ENCODE assay signal across 10 mouse cellular contexts in genomic region chr9:122309013-122309980, GRCm38 (mm10). TPM values are rescaled to one million over a fixed set of nuclear protein-coding genes. Genes with fewer than 3 reads are reported as not detected.
A peak's percentile ranks its signal among the peaks of the same experiment; 100 is the strongest.
DNase-seq lines count a peak whose midpoint lies in the region; ATAC-seq and TF ChIP-seq lines count a peak whose summit lies in the region.
"Had no signal": no experiment of that assay in that cellular context is flagged by ENCODE, and none has a peak within 500 bp of the region (broad histone marks: within the 10 kb centered on the region; RNA-seq: fewer than 3 reads in every experiment).

No protein-coding gene starts in this region.

- TF ChIP-seq CTCF in stomach, postnatal 0 days (IDR thresholded peaks at IDR 0.05; ENCODE audit: low read depth): no peak

- H3K27me3 ChIP-seq in kidney, embryonic 16.5 days (ENCODE audit: insufficient read depth, low read length): no peaks in the 10 kb centered on the region
- no peaks in the 10 kb centered on the region for H3K27me3 ChIP-seq in liver, embryonic 16.5 days (ENCODE audit: control insufficient read depth, insufficient read depth, low read depth, low read length)
- H3K27me3 ChIP-seq in stomach, postnatal 0 days (ENCODE audit: control insufficient read depth, insufficient read depth, low read length): no peaks in the 10 kb centered on the region
- no peaks in the 10 kb centered on the region; the same call in 1 of the 2 replicates for H3K27me3 ChIP-seq in midbrain, embryonic 13.5 days

- no peaks in the 10 kb centered on the region for H3K9me3 ChIP-seq in kidney, embryonic 16.5 days (ENCODE audit: low read length)
- no peaks in the 10 kb centered on the region for H3K9me3 ChIP-seq in liver, embryonic 16.5 days (replicated peaks; ENCODE audit: control insufficient read depth, low read length)
- H3K9me3 ChIP-seq in stomach, postnatal 0 days (ENCODE audit: control insufficient read depth, low read length): no peaks in the 10 kb centered on the region
- H3K9me3 ChIP-seq in midbrain, embryonic 13.5 days: no peaks in the 10 kb centered on the region

- TF ChIP-seq EP300 in stomach, postnatal 0 days (optimal IDR thresholded peaks at IDR 0.05): no peak

- H3K4me2 ChIP-seq in kidney, embryonic 16.5 days (replicated peaks; ENCODE audit: low read depth, low read length): no peak overlapping the region
- no peak overlapping the region for H3K4me2 ChIP-seq in liver, embryonic 16.5 days (ENCODE audit: low read depth, low read length)
- H3K4me2 ChIP-seq in stomach, postnatal 0 days (replicated peaks; ENCODE audit: low read depth): peak overlapping the region; percentile 15; the same call in 1 of the 2 replicates
- no peak overlapping the region for H3K4me2 ChIP-seq in midbrain, embryonic 13.5 days (replicated peaks)

- no peaks in the 10 kb centered on the region for H3K36me3 ChIP-seq in kidney, embryonic 16.5 days (ENCODE audit: insufficient read depth, low read length)
- H3K36me3 ChIP-seq in liver, embryonic 16.5 days (ENCODE audit: control insufficient read depth, insufficient read depth): no peaks in the 10 kb centered on the region
- H3K36me3 ChIP-seq in stomach, postnatal 0 days (ENCODE audit: control insufficient read depth, insufficient read depth, low read length): no peaks in the 10 kb centered on the region
- no peaks in the 10 kb centered on the region for H3K36me3 ChIP-seq in midbrain, embryonic 13.5 days

- no peak overlapping the region for H3K9ac ChIP-seq in kidney, embryonic 16.5 days (replicated peaks; ENCODE audit: low read length)
- H3K9ac ChIP-seq in liver, embryonic 16.5 days (ENCODE audit: low read depth, low read length): no peak overlapping the region
- H3K9ac ChIP-seq in stomach, postnatal 0 days (ENCODE audit: low read length): no peak overlapping the region
- H3K9ac ChIP-seq in midbrain, embryonic 13.5 days (replicated peaks): no peak overlapping the region

- H3K27ac ChIP-seq in kidney, embryonic 16.5 days (ENCODE audit: low read length): no peak overlapping the region
- no peak overlapping the region for H3K27ac ChIP-seq in liver, embryonic 16.5 days (ENCODE audit: low read length)
- H3K27ac ChIP-seq in stomach, postnatal 0 days (replicated peaks): peak overlapping the region; percentile 71
- H3K27ac ChIP-seq in midbrain, embryonic 13.5 days: no peak overlapping the region

- 53% methylated on average over 14 of the region's 14 CpGs for WGBS in kidney, embryonic 16.5 days
- 30% methylated on average over 14 of the region's 14 CpGs for WGBS in liver, embryonic 16.5 days (ENCODE audit: insufficient replicate concordance)
- 58% methylated on average over 14 of the region's 14 CpGs for WGBS in stomach, postnatal 0 days
- WGBS in midbrain, embryonic 13.5 days: 74% methylated on average over 14 of the region's 14 CpGs

- ATAC-seq in kidney, embryonic 16.5 days (ENCODE audit: low FRiP score, low TSS enrichment): no peak
- ATAC-seq in granulocyte monocyte progenitor cell, adult 5-6 weeks (replicated peaks; ENCODE audit: poor library complexity, severe bottlenecking): peak; percentile 18; the same call in 1 of the 2 replicates
- peak; percentile 35 for ATAC-seq in liver, embryonic 16.5 days (ENCODE audit: low read depth)
- ATAC-seq in stomach, postnatal 0 days (ENCODE audit: low FRiP score, low TSS enrichment): peak; percentile 82
- ATAC-seq in midbrain, embryonic 13.5 days: no peak
- ATAC-seq: Patski had no signal

- H3K4me3 ChIP-seq in kidney, embryonic 16.5 days (ENCODE audit: low read length): no peak overlapping the region
- no peak overlapping the region for H3K4me3 ChIP-seq in liver, embryonic 16.5 days (ENCODE audit: low read depth, low read length)
- H3K4me3 ChIP-seq in stomach, postnatal 0 days (ENCODE audit: low read depth, low read length): no peak overlapping the region
- no peak overlapping the region for H3K4me3 ChIP-seq in midbrain, embryonic 13.5 days (replicated peaks)

- H3K4me1 ChIP-seq in kidney, embryonic 16.5 days (ENCODE audit: insufficient read depth, low read length): peaks cover 4% of the 10 kb centered on the region; the same call in 1 of the 2 replicates
- H3K4me1 ChIP-seq in liver, embryonic 16.5 days (ENCODE audit: control insufficient read depth, low read depth, low read length): peaks cover 11% of the 10 kb centered on the region
- H3K4me1 ChIP-seq in stomach, postnatal 0 days (replicated peaks; ENCODE audit: control insufficient read depth, insufficient read depth): no peaks in the 10 kb centered on the region
- 0 out of 2 replicates have a peak, but pooled peaks cover 2% of the 10 kb centered on the region for H3K4me1 ChIP-seq in midbrain, embryonic 13.5 days (replicated peaks)

- peak; percentile 23 to 35 for DNase-seq in kidney, postnatal 4 days
- peak; percentile 82 for DNase-seq in stomach, postnatal 0 days (ENCODE audit: low spot score)
- DNase-seq in embryo, embryonic 10.5 days (ENCODE audit: low spot score): no peak
- DNase-seq in cerebellum, adult 9-10 months: no peak
- DNase-seq: cerebellum, postnatal 36 days had no signal

RNA-seq across cellular contexts. Expression of gene Ano10, which starts 15.1 kb away (rescaled TPM):
- 39.2 and 39.6 TPM in 2 replicates for polyA plus RNA-seq in kidney, embryonic 16.5 days (2015; fragmentation: Nextera tagmentation; extraction: Ambion mirVana)
- 11.1 and 19.4 TPM in 2 replicates for total RNA-seq in granulocyte monocyte progenitor cell, adult 5-6 weeks (2014; fragmentation: Nextera tagmentation)
- total RNA-seq in granulocyte monocyte progenitor cell, adult 5-6 weeks (2017): 12.9 and 16.2 TPM in 2 replicates
- 12.6 and 16.3 TPM in 2 replicates for polyA plus RNA-seq in liver, embryonic 16.5 days (2015; fragmentation: Nextera tagmentation; extraction: Ambion mirVana)
- 30.8 and 33.0 TPM in 2 replicates for polyA plus RNA-seq in stomach, postnatal 0 days (2015; fragmentation: Nextera tagmentation; extraction: Ambion mirVana)
- polyA plus RNA-seq in midbrain, embryonic 13.5 days (2015; fragmentation: Nextera tagmentation; extraction: Ambion mirVana): 44.6 and 45.4 TPM in 2 replicates

RNA-seq across cellular contexts. Expression of gene Abhd5, which starts 42.1 kb away (rescaled TPM):
- polyA plus RNA-seq in kidney, embryonic 16.5 days (2015; fragmentation: Nextera tagmentation; extraction: Ambion mirVana): 23.6 and 25.0 TPM in 2 replicates
- 37.3 and 42.0 TPM in 2 replicates for total RNA-seq in granulocyte monocyte progenitor cell, adult 5-6 weeks (2014; fragmentation: Nextera tagmentation)
- total RNA-seq in granulocyte monocyte progenitor cell, adult 5-6 weeks (2017): 38.3 and 43.1 TPM in 2 replicates
- 22.7 and 23.9 TPM in 2 replicates for polyA plus RNA-seq in liver, embryonic 16.5 days (2015; fragmentation: Nextera tagmentation; extraction: Ambion mirVana)
- 39.4 and 45.1 TPM in 2 replicates for polyA plus RNA-seq in stomach, postnatal 0 days (2015; fragmentation: Nextera tagmentation; extraction: Ambion mirVana)
- polyA plus RNA-seq in midbrain, embryonic 13.5 days (2015; fragmentation: Nextera tagmentation; extraction: Ambion mirVana): 14.2 and 17.7 TPM in 2 replicates

Comparison
In these comparisons a context has a peak if more than half of its experiments do, and no peak if none do; other contexts are left out.
1. DNase-seq: peak in kidney, postnatal 4 days (2 of 2) and stomach, postnatal 0 days (single experiment); none in embryo, embryonic 10.5 days (single experiment) and cerebellum, adult 9-10 months (single experiment).
2. ATAC-seq: peak in granulocyte monocyte progenitor cell, adult 5-6 weeks (single experiment), liver, embryonic 16.5 days (single experiment) and stomach, postnatal 0 days (single experiment); none in kidney, embryonic 16.5 days (single experiment) and midbrain, embryonic 13.5 days (single experiment).